Mouse (Mus musculus) brain, embryonic 14.5 days (tissue): Measurements from ENCODE around the gene Entpd6.

Experiments used
- CTCF ChIP-seq: fragments of 200-500 bp; IDR thresholded peaks from 2 replicates; pipeline ENCODE4 v1.5.1; 2012; ENCODE audit warnings: inconsistent platforms, mild to moderate bottlenecking, moderate library complexity, borderline replicate concordance; ENCODE audit not compliant: insufficient read depth, insufficient read length; ENCODE audit errors: extremely low read depth
- POLR2A ChIP-seq: fragments of 200-500 bp; IDR thresholded peaks from 2 replicates; pipeline ENCODE4 v1.6.1; 2012; ENCODE audit warnings: mild to moderate bottlenecking, inconsistent platforms, borderline replicate concordance; ENCODE audit not compliant: poor library complexity, insufficient read depth, insufficient read length, severe bottlenecking; ENCODE audit errors: extremely low read depth

- TF ChIP-seq POLR2A (no peak), CTCF (no peak)
Measured at GRCm38 (mm10) chr2:150745016-150745415, 3.8 kb upstream of the Entpd6 start.
